Mouse (Mus musculus): ENCODE results near the gene Irgm1. TPM values are rescaled to one million over a fixed set of nuclear protein-coding genes. Genes with fewer than 3 reads are reported as not detected.
"Not testable (repeated sequence)": the region's sequence is repeated elsewhere in the genome, so short reads cannot be mapped to it uniquely, and the experiment has no call there.

The Irgm1 gene
- polyA plus RNA-seq, 2 experiments from 2014 or later, result 189 to 229 TPM

DNA sequence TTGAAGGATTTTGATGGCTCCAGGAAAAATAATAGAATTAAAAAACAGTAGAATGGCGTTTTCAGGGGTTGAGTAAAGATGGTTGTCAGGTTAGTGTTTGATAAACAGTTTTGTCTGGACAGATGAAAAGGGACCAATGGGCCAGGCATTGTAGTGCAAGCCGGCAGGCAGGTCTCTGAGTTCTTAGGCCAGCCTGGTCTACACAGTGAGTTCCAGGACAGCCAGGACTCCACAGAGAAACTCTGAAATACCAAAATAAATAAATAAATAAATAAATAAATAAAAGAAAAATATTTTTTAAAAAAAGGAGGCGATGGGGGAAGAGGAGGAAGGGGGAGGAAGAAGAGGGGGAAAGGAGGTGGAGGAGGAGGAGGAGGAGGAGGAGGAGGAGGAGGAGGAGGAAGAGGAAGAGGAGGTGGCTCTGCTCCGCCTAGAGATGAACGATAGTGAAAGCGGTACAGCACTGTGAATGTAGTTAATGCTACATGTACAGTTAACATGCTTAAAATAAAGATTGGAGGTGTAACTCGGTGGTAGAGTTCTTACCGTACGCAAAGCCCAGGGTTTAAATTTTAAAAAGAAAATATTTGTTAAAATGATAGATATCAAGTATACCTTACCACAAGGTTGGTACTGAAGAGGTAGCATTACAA, 38.3 kb downstream of the Irgm1 start:
- peak; percentile 21 for ATAC-seq

DNA sequence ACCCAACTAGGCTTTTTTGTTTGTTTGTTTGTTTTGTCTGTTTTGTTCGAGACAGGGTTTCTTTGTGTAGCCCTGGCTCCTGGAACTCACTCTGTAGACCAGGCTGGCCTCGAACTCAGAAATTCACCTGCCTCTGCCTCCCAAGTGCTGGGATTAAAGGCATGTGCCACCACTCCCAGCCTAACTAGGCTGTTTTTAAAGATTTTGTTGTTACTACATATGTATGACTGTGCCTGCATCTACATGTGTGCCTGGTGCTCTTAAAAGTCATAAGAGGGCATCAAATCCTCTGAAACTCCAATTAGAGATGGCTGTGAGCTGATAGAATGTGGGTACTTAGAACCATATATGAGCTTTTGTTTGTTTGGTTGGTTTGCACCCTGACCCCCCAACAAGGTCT, 40.2 kb downstream of the Irgm1 start:
- no peak for ATAC-seq

DNA sequence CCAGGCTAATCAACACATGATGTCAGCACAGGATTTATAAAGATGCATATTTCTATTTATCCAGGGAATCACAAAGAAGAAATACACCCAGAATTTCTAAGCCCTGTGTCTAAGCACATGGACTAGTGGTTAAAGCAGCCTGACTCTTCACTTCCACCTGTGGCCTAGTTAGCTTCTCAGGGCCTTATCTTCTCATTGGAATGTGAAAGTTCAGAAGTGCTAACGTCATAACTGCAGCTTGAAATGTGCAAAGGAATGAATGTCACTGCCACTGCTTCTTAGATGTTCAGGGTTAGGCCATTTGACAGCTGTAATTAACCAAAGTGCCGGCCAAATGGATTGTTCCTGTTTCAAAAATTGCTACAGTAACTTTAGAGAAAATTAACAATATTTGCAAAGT, 41.2 kb downstream of the Irgm1 start:
- no peak for ATAC-seq

DNA sequence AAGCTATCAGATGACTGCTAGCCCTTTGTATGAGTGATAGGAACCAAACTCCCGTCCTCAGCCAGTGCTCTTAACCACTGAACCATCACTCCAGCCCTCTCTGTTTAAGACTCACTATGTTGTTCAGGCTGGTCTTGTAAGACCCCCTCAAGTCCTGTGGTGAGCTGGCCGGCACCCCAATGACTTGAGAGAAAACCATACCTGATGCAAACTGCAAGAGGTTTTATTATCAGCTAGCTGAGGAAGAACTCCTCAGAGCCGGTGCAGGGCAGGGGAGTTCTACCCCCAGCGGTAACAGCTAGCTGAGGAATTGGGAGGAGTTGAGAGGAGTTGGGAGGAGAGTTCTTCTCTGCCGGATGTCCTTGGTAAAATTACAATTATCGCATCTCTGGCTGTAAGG, 43.6 kb downstream of the Irgm1 start:
- no peak for ATAC-seq

DNA sequence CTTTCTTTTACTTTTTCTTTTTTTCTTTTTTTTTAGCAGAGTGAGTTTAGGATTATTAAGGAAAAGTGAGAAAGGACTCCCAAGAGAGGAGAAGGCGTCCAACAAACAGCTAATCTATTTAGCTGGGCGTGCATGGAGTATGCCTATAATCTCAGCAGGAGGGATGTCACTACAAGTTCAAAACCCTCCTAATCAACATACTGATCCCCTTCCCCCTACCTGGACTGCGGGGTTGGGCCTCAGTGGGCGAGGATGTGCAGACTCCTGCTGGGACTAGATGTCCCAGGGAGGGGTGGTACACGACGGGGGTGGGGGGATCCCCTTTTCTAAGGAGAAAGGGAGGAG, 44.8 kb downstream of the Irgm1 start:
- peak; percentile 13 for ATAC-seq

DNA sequence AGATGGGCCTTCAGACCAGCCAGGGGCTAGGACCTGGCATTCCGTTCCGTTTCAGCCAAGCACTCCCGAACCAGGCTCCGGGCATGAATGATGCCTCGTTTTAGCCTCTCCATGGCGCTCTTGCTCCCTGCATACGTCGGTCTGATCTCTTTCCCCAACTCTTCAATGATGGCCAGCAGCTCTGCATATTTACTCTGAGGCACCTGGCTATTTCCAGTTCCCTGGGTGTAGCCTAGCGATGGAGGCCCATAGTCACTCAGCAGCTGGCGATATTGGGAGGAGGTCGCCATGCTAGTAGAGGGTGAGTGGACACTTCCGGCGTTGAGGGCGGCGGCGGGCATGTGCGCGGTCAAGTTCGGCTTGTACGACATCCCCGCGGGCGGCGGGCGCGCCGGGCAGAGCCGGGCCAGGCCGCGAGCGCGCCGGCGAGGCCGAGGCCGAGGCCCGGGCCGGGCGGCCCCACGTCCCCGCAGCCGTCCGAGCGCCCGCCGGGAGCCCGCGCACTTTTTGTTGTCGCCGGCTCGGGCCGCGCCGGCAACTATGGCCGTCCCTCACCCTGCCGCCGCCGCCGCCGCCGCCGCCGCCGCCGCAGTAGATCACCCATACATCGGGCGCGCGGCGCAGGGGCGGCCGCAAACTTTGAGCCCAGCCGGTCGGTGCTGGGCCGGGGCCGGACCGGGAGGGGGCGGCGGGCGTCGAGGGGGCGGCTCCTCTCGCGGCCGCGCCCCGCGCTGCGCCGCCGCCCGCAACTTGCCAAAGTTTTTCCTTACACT, 45.3 kb downstream of the Irgm1 start, which contains the start of the genes Trim7 and Gm12184:
Gene Trim7, plus strand, starts transcription at position 162 of the 773 bp plus-strand sequence.
Gene Gm12184, minus strand, starts transcription at position 677 of the 773 bp plus-strand sequence.
- peak; percentile 21 for ATAC-seq

DNA sequence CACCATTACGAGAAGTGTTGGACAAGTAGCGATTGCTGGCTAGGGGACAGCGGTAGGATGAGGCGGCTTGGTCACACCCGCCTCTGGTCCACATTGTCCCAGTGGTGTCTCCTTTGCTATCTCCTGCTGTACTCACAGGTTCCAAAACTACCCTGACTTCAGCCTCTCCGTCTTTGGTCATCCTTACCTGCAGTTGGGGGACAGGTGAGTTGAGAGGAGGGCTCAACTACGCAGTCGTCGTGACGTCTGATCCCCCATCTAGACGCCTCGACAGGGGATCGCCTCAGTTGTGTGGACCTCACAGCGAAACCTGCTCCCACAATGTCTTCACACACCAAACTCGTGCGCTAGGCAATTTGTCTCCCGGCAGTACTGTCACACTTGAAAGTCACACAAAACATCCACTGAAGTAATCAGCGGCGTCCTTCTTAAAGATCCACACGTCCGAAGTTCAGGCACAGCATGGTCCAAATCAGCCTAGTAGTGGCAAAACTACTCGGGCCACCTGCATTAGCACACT, 47.1 kb downstream of the Irgm1 start:
- ATAC-seq, result no peak

DNA sequence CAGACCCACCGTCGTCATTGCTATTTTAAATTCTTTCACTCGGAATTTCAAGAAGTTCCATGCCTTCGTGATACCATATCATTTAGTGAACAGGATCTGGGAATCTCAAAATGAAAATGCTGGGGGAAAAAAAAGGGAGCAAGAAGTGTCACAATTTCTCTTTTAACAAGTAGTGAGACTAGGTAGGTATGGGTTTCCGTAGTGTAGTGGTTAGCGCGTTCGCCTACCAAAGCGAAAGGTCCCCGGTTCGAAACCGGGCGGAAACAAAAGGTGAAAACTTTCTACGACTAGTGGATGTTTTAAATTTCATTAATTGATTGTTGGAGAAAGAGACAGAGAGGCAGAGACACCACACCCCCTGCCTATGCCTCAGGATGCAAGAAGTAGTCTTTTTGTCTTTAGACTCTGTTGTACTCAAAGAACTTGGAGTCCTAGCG, 47.9 kb downstream of the Irgm1 start:
- ATAC-seq, result peak; percentile 75

DNA sequence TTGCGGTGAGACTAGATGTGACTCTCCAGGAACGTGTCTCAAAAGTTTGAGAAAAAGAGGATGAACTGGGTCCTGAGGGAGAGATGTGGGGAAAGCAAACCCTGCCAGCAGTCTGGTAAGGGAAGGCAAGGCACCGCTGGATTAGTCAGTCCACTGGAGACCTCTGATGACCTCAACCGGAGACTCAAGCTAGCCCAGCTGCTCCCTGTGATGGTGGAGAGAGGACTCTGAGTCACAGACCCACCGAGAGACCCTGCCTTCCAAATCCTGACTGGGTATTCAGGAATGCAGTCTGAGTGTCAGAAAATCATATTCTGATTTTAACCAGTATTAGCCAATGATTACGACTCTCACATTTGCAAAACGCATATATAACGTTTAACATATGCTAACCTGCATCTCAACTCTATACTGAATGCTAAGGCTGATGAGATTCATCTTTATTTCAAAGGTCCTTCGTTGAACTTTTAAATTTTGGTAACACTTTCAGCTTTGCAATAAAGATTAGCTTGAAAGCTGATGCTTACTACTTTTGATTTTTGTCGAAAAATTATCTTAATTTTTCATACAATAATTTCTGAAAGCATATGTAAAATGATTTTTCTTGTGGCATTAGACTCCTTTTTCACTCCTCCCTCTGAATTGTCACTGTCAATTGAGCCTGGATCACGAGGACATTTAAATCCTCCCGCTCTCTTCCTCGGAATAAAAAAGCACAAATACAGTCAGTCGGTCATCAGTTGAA, 48.5 kb downstream of the Irgm1 start:
- ATAC-seq, result no peak

DNA sequence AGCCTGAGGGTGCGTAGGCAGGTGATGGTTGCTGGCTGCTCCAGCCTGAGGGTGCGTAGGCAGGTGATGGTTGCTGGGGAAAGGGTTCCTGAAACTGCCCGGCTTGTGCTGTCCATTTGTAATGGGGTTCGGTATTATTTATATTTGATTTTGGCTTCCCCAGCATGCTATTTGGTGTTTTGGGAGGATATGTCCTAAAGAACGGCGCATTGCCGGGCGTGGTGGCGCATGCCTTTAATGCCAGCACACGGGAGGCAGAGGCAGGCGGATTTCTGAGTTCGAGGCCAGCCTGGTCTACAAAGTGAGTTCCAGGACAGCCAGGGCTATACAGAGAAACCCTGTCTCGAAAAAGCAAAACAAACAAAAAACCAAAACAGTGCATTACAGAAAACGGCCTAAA, 50.2 kb downstream of the Irgm1 start:
- ATAC-seq, result not testable (repeated sequence)

DNA sequence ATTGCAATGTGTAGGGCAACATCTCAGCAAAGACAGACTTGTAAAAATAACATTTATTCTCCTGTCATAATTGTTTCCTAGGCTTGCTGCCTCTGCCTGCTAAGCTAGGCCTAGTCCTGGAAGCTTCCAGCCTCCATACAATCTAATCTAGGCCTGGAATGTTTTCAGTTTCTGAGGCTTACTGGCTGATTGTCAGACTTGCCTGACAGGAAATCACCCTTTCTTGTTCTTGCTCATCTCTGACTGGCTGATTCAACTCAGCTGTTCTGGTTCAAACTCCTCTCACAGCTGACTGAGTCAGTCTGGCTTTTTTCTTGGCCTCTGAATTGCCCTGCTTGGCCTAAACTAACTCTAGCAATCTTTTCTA, 51.2 kb downstream of the Irgm1 start:
- ATAC-seq, result no peak

DNA sequence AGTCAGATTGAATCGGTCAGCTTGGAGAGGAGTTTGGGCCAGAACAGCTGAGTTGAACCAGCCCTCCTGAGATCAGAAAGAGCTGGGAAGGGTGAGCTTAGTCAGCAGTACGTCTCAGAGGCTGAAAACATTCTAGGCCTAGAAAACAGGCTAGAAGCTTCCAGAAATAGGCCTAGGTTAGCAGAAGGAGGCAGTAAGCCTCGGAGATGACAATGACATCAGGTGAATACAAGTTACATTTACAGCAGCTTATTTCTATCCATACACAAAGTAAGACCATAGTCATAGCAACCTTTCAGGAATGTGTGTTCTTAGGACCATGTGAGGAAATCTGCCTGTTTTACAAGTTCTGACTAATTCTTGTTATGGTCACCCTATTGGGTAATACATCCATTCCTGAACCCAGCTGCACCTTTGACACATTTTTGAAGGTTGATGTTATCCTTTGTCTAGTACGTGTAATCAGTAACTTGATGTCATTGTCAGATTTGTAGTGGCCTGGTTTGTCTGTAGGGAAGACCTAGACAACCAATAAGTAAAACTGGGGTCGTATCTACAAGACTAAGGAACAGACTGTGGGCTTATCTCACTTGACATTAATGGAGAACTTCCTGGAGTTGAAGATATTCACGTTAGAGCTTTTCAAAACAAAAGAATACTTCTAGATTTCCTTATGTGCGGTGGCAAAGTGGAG, 51.7 kb downstream of the Irgm1 start:
- no peak for ATAC-seq

DNA sequence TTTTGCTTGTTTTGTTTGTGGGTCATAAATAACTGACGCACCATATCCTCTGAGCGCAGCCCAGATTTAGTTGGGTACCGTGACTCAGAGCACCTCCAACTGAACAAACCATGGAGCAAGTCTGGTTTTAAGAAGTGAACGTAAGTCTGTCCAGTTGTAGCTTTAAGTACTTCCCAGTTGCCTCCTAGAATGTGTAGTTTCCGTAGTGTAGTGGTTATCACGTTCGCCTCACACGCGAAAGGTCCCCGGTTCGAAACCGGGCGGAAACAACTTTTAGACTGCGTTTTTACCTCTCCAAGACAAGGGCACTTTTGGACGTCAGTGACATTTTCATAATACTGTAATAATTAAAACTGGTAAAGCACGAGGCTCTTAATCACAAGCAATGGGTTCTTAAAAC, 53.1 kb downstream of the Irgm1 start:
- ATAC-seq, result peak; percentile 37

DNA sequence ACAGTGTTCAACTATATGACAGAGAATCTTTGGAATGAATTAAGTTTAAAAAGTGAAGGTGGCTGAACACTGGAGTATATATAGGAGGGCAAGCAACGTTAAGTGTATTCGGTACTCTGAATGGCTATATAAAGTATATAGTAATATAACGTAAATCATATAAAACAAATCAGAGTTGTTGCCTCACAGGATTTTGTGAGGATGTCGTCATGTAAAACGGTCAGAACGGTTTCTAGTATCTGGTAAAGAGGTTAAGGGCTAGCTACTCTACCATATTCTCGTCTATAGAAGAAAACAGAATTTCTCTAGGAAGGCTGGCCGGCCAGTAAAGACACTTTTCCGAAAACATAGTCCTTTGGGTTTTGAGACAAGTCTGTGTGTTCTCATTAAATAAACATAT, 53.7 kb downstream of the Irgm1 start:
- ATAC-seq, result no peak

DNA sequence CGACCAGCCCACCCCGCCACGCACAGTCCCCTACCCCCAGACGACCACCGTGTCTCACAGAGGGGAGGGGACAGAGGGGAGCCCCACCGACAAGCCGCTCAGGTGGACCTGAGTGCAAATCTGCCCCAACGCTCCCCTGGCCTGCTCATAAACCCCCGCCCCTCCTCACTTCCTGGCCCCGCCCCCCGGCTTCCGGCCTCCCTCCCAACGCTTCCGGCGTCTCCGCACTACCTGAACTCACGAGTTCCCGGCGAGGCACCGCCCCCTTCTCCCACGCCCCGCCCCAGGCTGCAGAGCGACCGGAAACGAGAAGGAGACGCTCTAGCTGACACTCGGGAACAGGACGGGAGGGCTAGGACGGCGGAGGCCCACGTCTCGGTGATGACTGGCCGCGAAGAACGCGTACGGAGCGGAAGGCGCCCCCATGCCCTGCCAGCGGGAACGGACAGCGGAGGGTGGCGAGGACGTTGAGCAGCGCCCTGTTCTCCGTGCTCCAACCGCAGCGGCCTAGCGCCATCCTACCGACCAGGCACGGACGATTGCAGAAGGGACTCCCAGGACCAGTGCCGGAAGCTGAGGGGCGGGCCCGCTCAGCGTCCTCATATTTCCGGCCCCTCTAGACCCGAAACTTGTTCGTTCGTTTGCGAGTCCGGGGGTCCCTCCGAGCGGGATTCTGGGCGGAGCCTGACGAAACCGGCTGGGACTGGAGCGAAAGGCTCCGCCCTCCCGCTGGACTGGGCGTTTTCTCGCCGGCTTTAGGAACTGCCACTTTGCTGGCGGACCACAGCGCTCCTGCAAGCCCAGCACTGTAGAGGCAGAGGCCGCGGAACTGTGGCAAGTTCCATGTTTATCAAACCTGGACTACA, 54.5 kb downstream of the Irgm1 start, which contains the start of gene Trim41:
Gene Trim41, minus strand, starts transcription at position 554 of the 866 bp plus-strand sequence.
- ATAC-seq, result peak; percentile 88

DNA sequence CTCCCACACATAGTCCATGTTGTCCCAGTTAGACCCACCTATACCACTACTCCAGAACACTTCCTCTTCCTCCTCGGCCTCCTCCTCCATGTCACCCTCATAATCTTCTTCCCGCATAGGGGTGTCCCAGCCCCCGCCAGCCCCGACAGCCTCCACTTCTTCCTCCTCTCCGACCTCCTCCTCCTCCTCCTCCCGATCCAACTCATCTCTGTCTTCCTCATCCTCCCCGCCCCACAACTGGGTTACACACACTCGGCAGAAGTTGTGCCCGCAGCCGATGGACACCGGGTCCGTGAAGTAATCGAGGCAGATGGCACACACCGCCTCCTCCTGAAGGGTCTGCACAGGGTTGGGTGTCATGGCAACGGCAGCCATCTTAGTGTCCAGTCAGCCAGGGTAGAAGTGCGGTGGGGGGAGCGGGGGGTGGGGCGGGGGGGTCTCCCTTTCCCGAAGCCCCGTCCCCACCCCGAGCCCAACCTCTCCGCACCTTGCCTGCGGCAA, 55.2 kb downstream of the Irgm1 start:
- ATAC-seq, result no peak

DNA sequence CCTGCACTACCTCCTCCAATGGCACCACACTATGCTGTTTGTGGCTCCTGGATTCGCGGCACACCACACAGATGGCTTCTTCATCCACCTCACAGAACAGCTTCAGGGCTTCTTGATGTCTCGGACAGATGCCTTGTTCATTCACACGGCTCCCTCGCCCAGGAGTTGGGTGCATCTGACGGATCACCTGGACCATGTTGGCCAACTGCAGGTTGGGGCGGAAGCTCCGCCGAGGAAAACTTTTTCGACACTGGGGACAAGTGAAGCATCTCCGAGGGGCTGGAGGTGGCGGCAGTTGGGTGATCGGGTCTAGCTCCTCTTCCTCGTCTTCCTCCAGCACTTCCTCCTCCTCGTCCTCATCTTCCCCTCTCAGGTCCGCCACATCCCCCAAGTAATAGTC, 55.6 kb downstream of the Irgm1 start:
- ATAC-seq, result no peak

DNA sequence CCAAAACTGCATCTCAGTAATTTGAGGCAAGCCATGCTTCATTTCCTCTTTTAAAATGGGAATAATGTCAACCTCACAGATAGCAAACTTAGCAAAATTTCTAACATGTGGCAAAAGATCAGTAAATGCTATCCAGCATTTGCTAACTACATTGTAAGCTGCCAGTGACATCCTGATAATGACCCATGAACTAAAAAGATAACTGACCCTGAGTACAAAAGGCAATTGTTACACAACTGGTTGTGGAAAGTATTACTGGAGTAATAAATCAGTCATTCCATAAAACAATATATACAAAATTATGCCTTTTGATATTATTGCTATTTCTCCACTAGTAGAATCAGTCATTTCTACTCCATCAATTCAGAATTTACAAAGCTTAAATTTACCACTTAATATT, 57.7 kb downstream of the Irgm1 start:
- ATAC-seq, result no peak

Data from CD4-positive, CD25-positive, alpha-beta regulatory T cell, adult 4 months (primary cell).